In genomic region chr1:39923395-39924337, GRCm38 (mm10) we compare ENCODE assay signal across 8 mouse cellular contexts. TPM values are rescaled to one million over a fixed set of nuclear protein-coding genes. Genes with fewer than 3 reads are reported as not detected.
DNase-seq lines count a peak whose midpoint lies in the region; ATAC-seq and TF ChIP-seq lines count a peak whose summit lies in the region.

No protein-coding gene starts in this region.

- peak; percentile 76 for DNase-seq in layer of hippocampus, adult 9-11 months
- DNase-seq in layer of hippocampus, postnatal 14 days (ENCODE audit: low spot score in 2 of 2): no peak
- peak; percentile 30 for DNase-seq in NIH3T3 (ENCODE audit: low read depth)
- DNase-seq in forebrain, embryonic 14.5 days (ENCODE audit: low spot score): no peak
- DNase-seq in liver, embryonic 14.5 days (ENCODE audit: low read depth in 3 of 3, low spot score in 3 of 3): no peak
- DNase-seq in urinary bladder, adult 2 months (ENCODE audit: low spot score): no peak
- no peak for DNase-seq in adrenal gland, postnatal 36 days
- DNase-seq in kidney, postnatal 36 days: no peak

- H3K4me2 ChIP-seq in forebrain, embryonic 14.5 days (ENCODE audit: low read length): no peak overlapping the region
- H3K4me2 ChIP-seq in liver, embryonic 14.5 days (ENCODE audit: low read depth): peak overlapping the region; percentile 2; the same call in 1 of the 2 replicates

- WGBS in forebrain, embryonic 14.5 days: 31% methylated on average over 15 of the region's 15 CpGs
- WGBS in liver, embryonic 14.5 days (ENCODE audit: insufficient replicate concordance): 9% methylated on average over 15 of the region's 15 CpGs

- H3K27ac ChIP-seq in forebrain, embryonic 14.5 days (ENCODE audit: low read depth, low read length): peak overlapping the region; percentile 30; the same call in 1 of the 2 replicates
- H3K27ac ChIP-seq in liver, embryonic 14.5 days: no peak overlapping the region

- TF ChIP-seq EP300 in liver, embryonic 14.5 days (IDR thresholded peaks at IDR 0.05; ENCODE audit: low read depth): no peak

- no peaks in the 10 kb centered on the region for H3K9me3 ChIP-seq in forebrain, embryonic 14.5 days (replicated peaks; ENCODE audit: control insufficient read depth, low read length)
- H3K9me3 ChIP-seq in liver, embryonic 14.5 days (ENCODE audit: control insufficient read depth, low read length): no peaks in the 10 kb centered on the region

- no peaks in the 10 kb centered on the region for H3K27me3 ChIP-seq in forebrain, embryonic 14.5 days (replicated peaks; ENCODE audit: control insufficient read depth, insufficient read depth, low read length)
- no peaks in the 10 kb centered on the region for H3K27me3 ChIP-seq in liver, embryonic 14.5 days (ENCODE audit: control insufficient read depth, insufficient read depth, low read length)

- H3K36me3 ChIP-seq in forebrain, embryonic 14.5 days (ENCODE audit: control insufficient read depth, insufficient read depth, low read length): peaks cover 19% of the 10 kb centered on the region; the same call in 1 of the 2 replicates
- H3K36me3 ChIP-seq in liver, embryonic 14.5 days (replicated peaks; ENCODE audit: control insufficient read depth, insufficient read depth, low read depth): no peaks in the 10 kb centered on the region

- ATAC-seq in forebrain, embryonic 14.5 days: no peak
- no peak for ATAC-seq in liver, embryonic 14.5 days (ENCODE audit: insufficient read depth)

- H3K9ac ChIP-seq in forebrain, embryonic 14.5 days (ENCODE audit: low read length): no peak overlapping the region
- H3K9ac ChIP-seq in liver, embryonic 14.5 days (replicated peaks): no peak overlapping the region

- H3K4me3 ChIP-seq in forebrain, embryonic 14.5 days (ENCODE audit: low read depth, low read length): no peak overlapping the region
- no peak overlapping the region for H3K4me3 ChIP-seq in liver, embryonic 14.5 days (ENCODE audit: insufficient read depth in 1 of 2, low read depth in 2 of 2, low read length in 2 of 2)

- TF ChIP-seq CTCF in liver, embryonic 14.5 days (IDR thresholded peaks at IDR 0.05; ENCODE audit: low read depth): no peak

- H3K4me1 ChIP-seq in forebrain, embryonic 14.5 days (ENCODE audit: control insufficient read depth, insufficient read depth, low read length): peaks cover 40% of the 10 kb centered on the region
- H3K4me1 ChIP-seq in liver, embryonic 14.5 days (replicated peaks; ENCODE audit: control insufficient read depth in 2 of 2, insufficient read depth in 2 of 2, low read length in 1 of 2): peaks cover 0 to 29% of the 10 kb centered on the region in 2 experiments; a peak in 2 of 4 replicates

RNA-seq across cellular contexts. Expression of gene Map4k4, which starts 23.0 kb away (rescaled TPM):
- 100 to 1,000 TPM; 230 to 243 TPM for total RNA-seq in layer of hippocampus, postnatal 14 days (2021)
- polyA plus RNA-seq in forebrain, embryonic 14.5 days (2014; fragmentation: Nextera tagmentation; extraction: Ambion mirVana): 29.2 and 36.2 TPM in 2 replicates
- 8.6 and 14.5 TPM in 2 replicates for polyA plus RNA-seq in liver, embryonic 14.5 days (2012; rRNA removed)
- 2.3 and 2.7 TPM in 2 replicates for polyA plus RNA-seq in liver, embryonic 14.5 days (2014; fragmentation: Nextera tagmentation; extraction: Ambion mirVana)
- polyA plus RNA-seq in urinary bladder, adult 2 months (2012; rRNA removed): 56.1 and 64.9 TPM in 2 replicates
- total RNA-seq in adrenal gland, postnatal 36 days (2021): 100 to 1,000 TPM in 1 of 2 experiments, 10 to 100 TPM in 1; 93.6 to 114 TPM

Comparison
In these comparisons a context has a peak if more than half of its experiments do, and no peak if none do; other contexts are left out.
1. DNase-seq: peak in layer of hippocampus, adult 9-11 months (single experiment) and NIH3T3 (single experiment); none in layer of hippocampus, postnatal 14 days (0 of 2), forebrain, embryonic 14.5 days (single experiment), liver, embryonic 14.5 days (0 of 3), urinary bladder, adult 2 months (single experiment), adrenal gland, postnatal 36 days (0 of 2) and kidney, postnatal 36 days (0 of 2).